Mouse (Mus musculus): ENCODE measurements around the gene Mrps27.

GRCm38 (mm10) chr13:99323632-99324336 is 20.8 kb upstream of the Mrps27 start:
- no peak for TF ChIP-seq CTCF (IDR thresholded peaks at IDR 0.05; ENCODE audit: low read depth)
- TF ChIP-seq EP300 (optimal IDR thresholded peaks at IDR 0.05): no peak

All from stomach, postnatal 0 days (tissue).